Mouse (Mus musculus): ENCODE measurements around the gene Fbxo3. TPM values are rescaled to one million over a fixed set of nuclear protein-coding genes. Genes with fewer than 3 reads are reported as not detected.
A peak's percentile ranks its signal among the peaks of the same experiment; 100 is the strongest.
"Not testable (repeated sequence)": the region's sequence is repeated elsewhere in the genome, so short reads cannot be mapped to it uniquely, and the experiment has no call there.

The Fbxo3 gene
- total RNA-seq, 2 experiments from 2014 or later = 43.2 to 48.3 TPM

GRCm38 (mm10) chr2:104095741-104096213 lies 68.3 kb downstream of the Fbxo3 start, which contains the start of gene Cd59a:
Cd59a (plus strand) TSS chr2:104095801.
- DNase-seq (ENCODE audit: low spot score in 2 of 2) = peak; percentile 9 to 32

DNA sequence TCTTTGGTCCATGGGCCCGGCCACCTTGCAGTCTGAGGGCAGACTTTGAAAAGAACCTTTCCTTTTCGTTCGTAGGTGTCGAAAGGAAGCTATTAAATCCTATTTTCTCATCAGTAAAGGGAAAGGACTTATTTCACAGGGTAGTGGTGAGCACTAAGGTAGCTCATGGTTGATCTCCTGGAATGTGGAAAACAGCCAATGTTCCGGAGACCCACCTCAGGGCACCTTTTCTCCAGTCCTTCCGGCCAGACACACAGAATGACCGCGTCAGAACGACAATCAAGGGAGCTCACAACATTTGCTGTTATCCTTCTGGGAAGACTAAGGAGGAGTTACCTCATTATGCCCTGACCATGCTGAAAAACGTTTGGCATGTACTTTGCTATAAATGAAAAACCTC lies 68.7 kb downstream of the Fbxo3 start:
- DNase-seq (ENCODE audit: low spot score in 2 of 2) = no peak

- DNase-seq (ENCODE audit: low spot score in 2 of 2) = not testable (repeated sequence)
Measured at GRCm38 (mm10) chr2:104096796-104097195, 69.3 kb downstream of the Fbxo3 start.

DNA sequence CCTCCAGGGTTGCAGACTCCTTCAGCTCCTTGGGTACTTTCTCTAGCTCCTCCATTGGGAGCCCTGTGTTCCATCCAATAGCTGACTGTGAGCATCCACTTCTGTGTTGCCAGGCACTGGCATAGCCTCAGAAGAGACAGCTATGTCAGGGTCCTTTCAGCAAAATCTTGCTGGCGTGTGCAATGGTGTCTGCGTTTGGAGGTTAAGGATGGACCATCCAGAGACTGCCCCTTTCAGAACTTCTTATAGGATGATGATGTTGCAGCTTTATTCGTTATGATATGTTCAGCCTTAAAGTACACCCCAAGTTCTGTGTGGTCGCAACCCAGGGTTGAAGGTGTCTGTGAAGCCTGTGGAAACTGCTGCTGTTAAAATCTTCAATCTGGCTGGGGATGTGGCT lies 69.9 kb downstream of the Fbxo3 start:
- not testable (repeated sequence) for DNase-seq (ENCODE audit: low spot score in 2 of 2)

GRCm38 (mm10) chr2:104098529-104099230 lies 71.2 kb downstream of the Fbxo3 start:
- DNase-seq (ENCODE audit: low spot score in 2 of 2) = no peak

DNA sequence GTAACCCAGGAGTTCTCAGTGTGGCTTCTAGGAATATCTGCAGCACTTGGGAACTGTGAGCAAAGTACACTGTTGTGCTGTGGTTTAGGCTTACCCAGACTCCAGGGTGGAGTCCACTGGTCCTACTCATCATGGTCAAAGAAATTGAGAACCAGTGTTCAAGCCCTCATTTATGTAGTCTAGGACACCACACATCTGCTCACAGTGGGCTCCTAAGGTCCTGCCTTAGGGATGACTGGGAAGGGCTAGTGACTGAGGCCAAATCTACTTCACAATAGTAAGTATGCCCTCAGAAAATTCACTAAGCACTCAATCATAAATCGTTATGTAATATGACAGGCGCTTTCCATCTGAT lies 71.7 kb downstream of the Fbxo3 start:
- no peak for DNase-seq (ENCODE audit: low spot score in 2 of 2)

DNA sequence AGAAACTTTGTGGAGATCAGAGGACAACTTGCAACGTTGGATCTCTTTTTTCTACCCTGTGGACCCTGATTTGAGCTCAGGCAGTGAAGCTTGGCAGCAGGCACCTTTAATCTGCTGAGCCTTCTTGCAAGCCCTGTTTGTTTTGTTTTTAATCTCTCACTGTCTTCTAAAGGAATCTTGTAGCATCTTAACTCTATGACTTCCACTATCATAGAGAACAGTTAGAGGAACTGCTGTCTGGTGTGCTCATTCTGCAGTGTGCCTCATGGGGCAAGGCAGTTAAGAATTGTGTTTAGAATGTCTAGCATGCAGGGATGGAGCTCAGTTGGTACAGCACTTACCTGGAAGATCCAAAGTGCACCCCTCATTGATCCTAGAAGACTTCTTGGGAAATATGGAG lies 72.4 kb downstream of the Fbxo3 start:
- no peak for DNase-seq (ENCODE audit: low spot score in 2 of 2)

DNA sequence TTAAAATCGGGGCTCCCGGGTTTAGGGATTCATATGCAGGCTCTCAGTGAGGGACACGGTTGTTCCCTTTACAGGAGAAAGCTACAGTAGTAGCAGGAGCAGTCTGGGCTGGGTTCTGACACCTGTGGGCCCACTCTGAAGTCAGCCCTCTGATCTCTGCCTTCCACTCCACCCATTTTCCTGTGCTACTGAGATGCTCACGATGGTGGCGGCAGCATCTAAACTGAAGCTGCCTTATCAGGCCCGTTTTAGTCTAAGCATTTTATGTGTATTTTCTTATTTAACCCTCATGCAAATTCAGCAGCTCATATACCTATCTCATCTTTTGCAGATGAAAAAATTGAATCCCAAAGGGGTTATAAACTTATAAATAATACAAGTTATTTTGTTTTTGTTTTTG lies 77.3 kb downstream of the Fbxo3 start:
- no peak for DNase-seq (ENCODE audit: low spot score in 2 of 2)

DNA sequence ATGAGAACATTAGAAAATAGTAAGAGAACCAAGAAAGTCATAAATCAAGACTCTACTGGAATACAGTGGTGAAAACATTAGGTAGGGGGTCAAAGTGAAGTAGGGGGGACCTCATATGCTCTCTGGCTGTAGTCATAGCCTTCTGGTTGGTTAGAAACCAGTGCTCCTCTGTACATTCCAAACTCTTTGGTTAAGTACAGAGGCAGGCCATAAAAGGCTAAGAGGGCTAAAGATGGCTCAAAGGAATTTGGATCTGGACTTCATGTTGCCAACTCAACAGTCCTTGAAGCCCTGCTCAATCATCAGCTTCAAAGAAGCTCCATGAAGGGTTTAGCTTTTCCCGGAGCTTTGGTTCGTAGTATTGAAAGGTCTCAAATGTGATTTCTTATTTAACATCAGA lies 81.5 kb downstream of the Fbxo3 start:
- DNase-seq (ENCODE audit: low spot score in 2 of 2) = not testable (repeated sequence)

- no peak for DNase-seq (ENCODE audit: low spot score in 2 of 2)
Measured at GRCm38 (mm10) chr2:104109528-104109927, 82.0 kb downstream of the Fbxo3 start.

GRCm38 (mm10) chr2:104110031-104110430 lies 82.5 kb downstream of the Fbxo3 start:
- no peak for DNase-seq (ENCODE audit: low spot score in 2 of 2)

DNA sequence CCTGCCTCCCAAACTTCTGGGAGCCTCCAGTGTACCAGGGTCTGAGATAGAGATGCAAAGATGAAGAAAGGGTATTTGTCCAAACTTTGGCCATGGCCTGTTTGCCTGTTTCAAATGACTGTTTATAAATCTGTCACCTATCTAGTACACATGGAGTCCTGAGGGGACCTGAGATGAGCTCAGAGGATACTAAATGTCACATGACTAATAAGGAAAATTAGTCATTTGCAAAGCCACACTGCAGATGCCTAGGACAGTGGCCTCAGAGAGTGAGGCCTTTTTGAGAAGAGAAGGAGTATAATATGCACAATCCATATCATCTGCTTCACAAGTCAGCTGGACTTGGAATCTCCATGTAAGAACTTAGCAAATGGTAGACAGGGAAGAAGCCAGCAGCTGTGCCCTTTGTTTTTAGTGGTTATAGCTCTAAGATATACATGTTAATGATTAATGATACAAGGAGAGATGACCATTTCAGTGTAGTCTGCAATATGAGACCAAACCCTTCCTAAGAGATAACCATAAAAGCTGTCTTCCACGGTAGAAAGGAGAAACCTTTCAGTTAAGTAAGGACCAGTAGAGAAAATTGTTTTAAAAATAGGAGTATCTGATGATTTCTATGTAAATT lies 83.8 kb downstream of the Fbxo3 start:
- not testable (repeated sequence) for DNase-seq (ENCODE audit: low spot score in 2 of 2)

Other genes starting within 250 kb of the Fbxo3 start
- 100 to 1,000 TPM; 374 to 394 TPM for gene Caprin1, start 230.1 kb upstream of the Fbxo3 start, total RNA-seq (2021)
- gene Lmo2, start 69.7 kb upstream of the Fbxo3 start, total RNA-seq (2021) = 10 to 100 TPM; 19.8 to 25.5 TPM
- not detected for gene 4931422A03Rik, start 640 bp downstream of the Fbxo3 start, total RNA-seq (2021)
- not detected for gene Gm10912, start 38.1 kb downstream of the Fbxo3 start, total RNA-seq (2021)
- gene Gm10799, start 40.8 kb downstream of the Fbxo3 start, total RNA-seq (2021) = not detected
- under 1 TPM; 0.88 to 0.99 TPM for gene Cd59b, start 42.1 kb downstream of the Fbxo3 start, total RNA-seq (2021)
- gene Cd59a, start 68.1 kb downstream of the Fbxo3 start, total RNA-seq (2021) = 1 to 10 TPM; 4.4 to 5.5 TPM
- gene A930018P22Rik, start 95.0 kb downstream of the Fbxo3 start, total RNA-seq (2021) = not detected

Measured in layer of hippocampus, postnatal 14 days (tissue).